Mouse (Mus musculus): ENCODE data around the gene Ccnb1ip1. TPM values are rescaled to one million over a fixed set of nuclear protein-coding genes. Genes with fewer than 3 reads are reported as not detected.
A peak's percentile ranks its signal among the peaks of the same experiment; 100 is the strongest.

Gene Ccnb1ip1
- polyA plus RNA-seq (2012; rRNA removed), result not detected in 2 replicates

DNA sequence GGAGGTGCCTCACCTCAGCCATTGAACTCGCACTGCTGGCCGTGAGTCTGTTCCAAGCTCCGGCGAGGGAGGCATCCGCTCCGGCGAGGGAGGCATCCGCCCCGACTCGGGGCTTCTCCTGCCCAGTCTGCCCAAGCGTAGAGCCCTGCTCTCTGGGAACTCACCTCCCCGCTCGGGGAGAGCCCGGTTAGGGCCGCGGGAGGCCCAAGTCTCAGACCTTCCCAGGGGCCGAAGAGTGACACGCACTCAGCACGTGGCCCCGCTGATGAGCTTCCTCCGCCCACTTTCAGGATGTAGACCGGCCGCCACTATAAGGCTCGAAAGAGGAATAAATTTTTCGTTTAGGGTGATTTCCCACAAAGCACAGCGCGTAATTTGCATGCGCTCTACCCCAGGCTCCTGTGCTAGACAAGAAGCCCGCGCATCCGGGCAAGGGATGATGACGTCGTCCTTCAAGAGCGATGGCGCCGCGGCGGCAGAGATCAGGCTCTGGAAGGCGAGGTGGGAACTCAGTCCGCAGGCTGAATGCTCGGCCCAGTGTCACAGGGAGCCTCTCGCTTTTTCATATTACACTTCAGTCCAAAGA lies at the start of gene Ccnb1ip1, which contains the start of gene Parp2:
Gene Ccnb1ip1 (minus strand): TSS at position 246 of the 586 bp plus-strand sequence.
Gene Parp2 (plus strand): TSS at position 355 of the 586 bp plus-strand sequence.
- Histone ChIP-seq H3K36me3 (ENCODE audit: control insufficient read depth, insufficient read depth, low read length) (peaks cover 10% of the 10 kb centered on the region), H3K4me3 (ENCODE audit: low read depth, low read length) (peak within 1 kb of the TSS; percentile 82), H3K27me3 (ENCODE audit: control insufficient read depth, insufficient read depth, low read length) (no peaks in the 10 kb centered on the region), H3K4me1 (ENCODE audit: control insufficient read depth, insufficient read depth, insufficient read length, low read length) (peaks cover 8% of the 10 kb centered on the region; the same call in 1 of the 2 replicates), H3K27ac (ENCODE audit: insufficient read depth, low read depth, low read length) (peak within 1 kb of the TSS; percentile 84)
- 0 out of 2 replicates have a peak, but pooled peaks have one; percentile 3 for TF ChIP-seq CTCF (IDR thresholded peaks at IDR 0.05; ENCODE audit: extremely low read depth, insufficient read length, insufficient replicate concordance, low read depth, low read length)
- peak; percentile 40; the same call in 1 of the 2 replicates for TF ChIP-seq POLR2A (IDR thresholded peaks at IDR 0.05; ENCODE audit: low read depth, low read length)
- WGBS, result under 1% methylated on average over 42 of the region's 42 CpGs

DNA sequence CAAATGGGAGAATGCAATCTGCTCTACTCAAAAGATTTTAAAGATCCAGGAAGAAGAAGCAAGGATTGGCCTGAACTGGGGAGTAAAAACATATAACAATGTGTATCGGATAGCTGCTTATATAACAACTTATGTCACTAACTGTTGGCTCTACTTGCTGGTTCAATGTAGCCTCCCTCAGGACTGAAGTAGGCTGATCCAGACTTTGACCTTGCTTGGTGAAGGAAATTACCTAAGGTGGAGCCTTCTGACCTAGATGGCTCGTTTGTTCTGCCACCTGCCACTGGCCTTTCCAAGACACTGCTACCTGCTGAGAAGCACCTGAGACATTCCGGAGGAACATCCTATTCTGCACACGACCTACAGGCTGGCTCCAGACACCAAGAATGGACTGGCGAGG lies 48.3 kb upstream of the Ccnb1ip1 start:
- Histone ChIP-seq H3K36me3 (ENCODE audit: control insufficient read depth, insufficient read depth, low read length) (peaks cover 79% of the 10 kb centered on the region), H3K4me3 (ENCODE audit: low read depth, low read length) (no peak overlapping the region), H3K27ac (ENCODE audit: insufficient read depth, low read depth, low read length) (peak overlapping the region; percentile 84), H3K4me1 (ENCODE audit: control insufficient read depth, insufficient read depth, insufficient read length, low read length) (peaks cover 4% of the 10 kb centered on the region), H3K27me3 (ENCODE audit: control insufficient read depth, insufficient read depth, low read length) (no peaks in the 10 kb centered on the region)
- WGBS, result 39% methylated on average over 5 of the region's 5 CpGs
- TF ChIP-seq CTCF (IDR thresholded peaks at IDR 0.05; ENCODE audit: extremely low read depth, insufficient read length, insufficient replicate concordance, low read depth, low read length), result no peak
- no peak for TF ChIP-seq POLR2A (IDR thresholded peaks at IDR 0.05; ENCODE audit: low read depth, low read length)

DNA sequence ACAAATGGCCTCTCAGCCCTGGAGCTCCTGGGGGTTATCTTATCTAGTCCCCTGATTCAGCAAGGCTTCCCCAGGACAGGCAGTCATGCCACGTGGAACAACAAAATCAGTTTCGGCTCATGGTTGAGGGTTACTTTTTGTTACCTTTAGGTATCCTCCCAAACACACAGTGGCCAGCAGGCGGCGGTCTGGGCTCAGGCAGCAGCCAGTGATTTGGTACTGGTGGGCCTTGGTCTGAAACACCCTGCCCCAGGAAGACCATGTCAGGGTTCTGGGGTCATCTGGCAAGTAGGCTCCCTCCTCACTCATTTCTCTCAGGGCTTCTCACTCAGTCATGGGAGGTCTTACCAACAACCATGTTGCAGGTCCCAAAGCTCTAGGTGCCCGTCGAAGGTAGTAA lies 29.7 kb upstream of the Ccnb1ip1 start:
- TF ChIP-seq POLR2A (IDR thresholded peaks at IDR 0.05; ENCODE audit: low read depth, low read length) (no peak), CTCF (IDR thresholded peaks at IDR 0.05; ENCODE audit: extremely low read depth, insufficient read length, insufficient replicate concordance, low read depth, low read length) (peak; percentile 15; the same call in 1 of the 2 replicates)
- Histone ChIP-seq H3K36me3 (ENCODE audit: control insufficient read depth, insufficient read depth, low read length) (peaks cover 81% of the 10 kb centered on the region), H3K4me3 (ENCODE audit: low read depth, low read length) (no peak overlapping the region), H3K27ac (ENCODE audit: insufficient read depth, low read depth, low read length) (no peak overlapping the region), H3K27me3 (ENCODE audit: control insufficient read depth, insufficient read depth, low read length) (no peaks in the 10 kb centered on the region), H3K4me1 (ENCODE audit: control insufficient read depth, insufficient read depth, insufficient read length, low read length) (peaks cover 3% of the 10 kb centered on the region)
- WGBS, result 76% methylated on average over 6 of the region's 6 CpGs

DNA sequence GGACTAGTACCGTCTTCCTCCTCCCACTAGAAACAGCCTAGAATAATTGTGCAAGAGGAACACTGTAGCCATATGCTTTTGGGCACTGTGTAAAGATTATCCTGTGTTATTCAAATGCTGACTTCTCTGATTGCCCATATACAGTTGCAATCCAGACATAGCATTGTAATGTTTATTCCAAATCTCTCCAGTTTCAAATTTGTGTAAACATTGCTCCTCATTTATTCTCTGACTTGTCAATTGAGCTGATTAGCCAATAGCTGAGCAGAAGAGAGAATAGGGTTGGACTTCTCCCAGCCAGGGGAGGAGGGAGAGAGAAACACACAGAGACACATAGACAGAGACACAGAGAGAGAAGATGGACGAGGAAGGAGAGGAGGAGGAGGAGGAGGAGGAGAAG lies 26.9 kb upstream of the Ccnb1ip1 start:
- WGBS, result 57% methylated on average over 2 of the region's 2 CpGs
- no peak overlapping the region for H3K4me3 ChIP-seq (ENCODE audit: low read depth, low read length)
- H3K4me1 ChIP-seq (ENCODE audit: control insufficient read depth, insufficient read depth, insufficient read length, low read length), result no peaks in the 10 kb centered on the region; the same call in 1 of the 2 replicates
- no peaks in the 10 kb centered on the region for H3K27me3 ChIP-seq (ENCODE audit: control insufficient read depth, insufficient read depth, low read length)
- peak overlapping the region; percentile 66 for H3K27ac ChIP-seq (ENCODE audit: insufficient read depth, low read depth, low read length)
- no peak for TF ChIP-seq CTCF (IDR thresholded peaks at IDR 0.05; ENCODE audit: extremely low read depth, insufficient read length, insufficient replicate concordance, low read depth, low read length)
- TF ChIP-seq POLR2A (IDR thresholded peaks at IDR 0.05; ENCODE audit: low read depth, low read length), result no peak
- peaks cover 85% of the 10 kb centered on the region for H3K36me3 ChIP-seq (ENCODE audit: control insufficient read depth, insufficient read depth, low read length)

DNA sequence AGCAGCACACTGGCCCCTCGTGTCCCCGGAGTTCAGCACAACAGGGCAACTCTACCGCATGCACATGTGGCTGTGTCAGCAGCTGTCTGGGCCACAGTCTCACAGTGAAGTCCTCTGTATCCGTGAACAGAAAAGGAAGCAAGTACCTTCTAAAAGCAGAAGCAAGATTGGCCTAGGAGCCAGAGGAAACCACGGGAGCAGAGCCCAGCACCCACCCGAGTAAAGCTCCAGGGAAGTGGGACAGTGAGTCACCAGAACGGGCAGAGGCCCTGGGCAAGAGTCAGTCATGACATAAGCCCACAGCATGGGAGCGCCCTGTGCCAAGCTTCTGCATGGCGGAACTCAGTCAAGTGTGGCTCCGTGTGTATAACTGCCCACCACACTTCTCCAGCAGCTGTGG lies 26.4 kb upstream of the Ccnb1ip1 start:
- TF ChIP-seq CTCF (IDR thresholded peaks at IDR 0.05; ENCODE audit: extremely low read depth, insufficient read length, insufficient replicate concordance, low read depth, low read length), result no peak
- TF ChIP-seq POLR2A (IDR thresholded peaks at IDR 0.05; ENCODE audit: low read depth, low read length), result no peak
- peak overlapping the region; percentile 66 for H3K27ac ChIP-seq (ENCODE audit: insufficient read depth, low read depth, low read length)
- no peaks in the 10 kb centered on the region; the same call in 1 of the 2 replicates for H3K4me1 ChIP-seq (ENCODE audit: control insufficient read depth, insufficient read depth, insufficient read length, low read length)
- peaks cover 85% of the 10 kb centered on the region for H3K36me3 ChIP-seq (ENCODE audit: control insufficient read depth, insufficient read depth, low read length)
- no peaks in the 10 kb centered on the region for H3K27me3 ChIP-seq (ENCODE audit: control insufficient read depth, insufficient read depth, low read length)
- 76% methylated on average over 10 of the region's 10 CpGs for WGBS
- no peak overlapping the region for H3K4me3 ChIP-seq (ENCODE audit: low read depth, low read length)

DNA sequence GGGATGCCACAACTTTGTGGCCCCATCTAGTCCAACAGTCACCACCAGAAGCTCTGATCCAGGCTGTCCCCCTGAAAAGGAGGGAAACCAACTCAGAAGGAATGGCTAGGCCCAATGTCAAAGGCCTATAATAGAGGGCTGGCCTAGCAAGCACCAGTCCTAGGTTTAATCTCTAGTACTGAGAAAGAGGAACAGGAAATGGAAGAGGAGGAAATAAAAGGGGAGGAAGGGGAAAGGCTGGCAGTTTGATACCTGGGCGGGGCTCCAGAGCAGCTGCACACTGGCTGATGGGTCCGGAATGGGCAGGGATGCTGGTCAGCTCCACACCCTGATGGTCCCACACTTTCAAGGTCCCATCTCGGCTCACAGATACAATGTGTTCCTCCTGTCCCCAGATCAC lies 22.3 kb upstream of the Ccnb1ip1 start:
- no peaks in the 10 kb centered on the region; the same call in 1 of the 2 replicates for H3K4me1 ChIP-seq (ENCODE audit: control insufficient read depth, insufficient read depth, insufficient read length, low read length)
- H3K36me3 ChIP-seq (ENCODE audit: control insufficient read depth, insufficient read depth, low read length), result peaks cover 82% of the 10 kb centered on the region
- no peak for TF ChIP-seq CTCF (IDR thresholded peaks at IDR 0.05; ENCODE audit: extremely low read depth, insufficient read length, insufficient replicate concordance, low read depth, low read length)
- TF ChIP-seq POLR2A (IDR thresholded peaks at IDR 0.05; ENCODE audit: low read depth, low read length), result no peak
- H3K4me3 ChIP-seq (ENCODE audit: low read depth, low read length), result no peak overlapping the region
- 63% methylated on average over 3 of the region's 3 CpGs for WGBS
- no peaks in the 10 kb centered on the region for H3K27me3 ChIP-seq (ENCODE audit: control insufficient read depth, insufficient read depth, low read length)
- H3K27ac ChIP-seq (ENCODE audit: insufficient read depth, low read depth, low read length), result no peak overlapping the region

DNA sequence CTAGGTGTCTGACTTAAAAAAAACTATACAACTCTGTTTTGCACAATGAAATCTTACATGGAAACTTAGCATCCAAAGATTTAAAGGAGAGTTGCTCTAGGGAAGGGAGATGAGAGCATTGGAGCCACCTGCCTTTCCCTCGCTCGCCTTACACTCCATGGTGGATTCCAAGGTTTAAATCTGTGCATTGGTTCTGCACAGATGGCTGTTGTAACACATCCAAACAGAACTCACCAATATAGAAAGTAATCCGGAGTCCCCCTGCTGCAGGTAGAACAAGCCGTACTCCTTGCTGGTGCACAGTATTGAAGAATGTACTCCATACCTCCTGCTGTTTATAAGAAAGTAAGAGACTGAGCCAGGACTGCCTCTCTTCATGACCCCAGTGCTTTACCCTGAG lies 19.0 kb upstream of the Ccnb1ip1 start:
- H3K27me3 ChIP-seq (ENCODE audit: control insufficient read depth, insufficient read depth, low read length), result no peaks in the 10 kb centered on the region
- 92% methylated on average over 4 of the region's 4 CpGs for WGBS
- H3K4me3 ChIP-seq (ENCODE audit: low read depth, low read length), result no peak overlapping the region
- H3K4me1 ChIP-seq (ENCODE audit: control insufficient read depth, insufficient read depth, insufficient read length, low read length), result no peaks in the 10 kb centered on the region
- H3K36me3 ChIP-seq (ENCODE audit: control insufficient read depth, insufficient read depth, low read length), result peaks cover 82% of the 10 kb centered on the region
- H3K27ac ChIP-seq (ENCODE audit: insufficient read depth, low read depth, low read length), result no peak overlapping the region
- TF ChIP-seq CTCF (IDR thresholded peaks at IDR 0.05; ENCODE audit: extremely low read depth, insufficient read length, insufficient replicate concordance, low read depth, low read length), result no peak
- TF ChIP-seq POLR2A (IDR thresholded peaks at IDR 0.05; ENCODE audit: low read depth, low read length), result no peak
